Mouse (Mus musculus): ENCODE measurements around the gene Plekhh2.
"Not testable (repeated sequence)": the region's sequence is repeated elsewhere in the genome, so short reads cannot be mapped to it uniquely, and the experiment has no call there.

The Plekhh2 gene

DNA sequence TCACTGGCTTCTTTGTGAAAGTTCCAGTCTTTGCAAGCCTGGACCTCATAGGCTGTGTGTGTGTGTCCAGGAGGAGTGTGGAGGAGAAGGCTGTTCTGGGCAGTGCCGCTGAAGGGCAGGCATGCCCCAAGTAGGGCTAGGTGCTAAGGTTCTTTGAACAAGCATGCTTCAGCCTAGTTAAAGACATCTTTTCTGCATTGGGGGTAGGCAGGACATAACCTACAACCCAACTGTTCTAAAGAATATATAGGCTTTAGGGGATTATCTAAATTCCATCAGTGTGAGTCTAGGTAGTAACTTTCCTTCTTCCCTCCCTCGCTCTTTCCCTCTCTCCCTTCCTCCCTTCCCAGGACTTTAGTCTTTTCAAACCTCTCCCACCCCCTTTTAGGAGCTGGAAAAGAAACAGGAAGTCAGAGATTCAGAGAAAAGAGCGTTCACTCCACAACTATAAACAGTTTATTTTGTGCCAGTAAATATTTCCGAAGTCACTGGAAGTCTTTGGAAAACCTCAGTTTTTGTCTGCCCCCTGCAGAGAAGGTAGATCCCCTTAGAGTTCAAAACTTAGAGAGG is 906 bp downstream of the Plekhh2 start:
- DNase-seq (ENCODE audit: low spot score), result no peak

DNA sequence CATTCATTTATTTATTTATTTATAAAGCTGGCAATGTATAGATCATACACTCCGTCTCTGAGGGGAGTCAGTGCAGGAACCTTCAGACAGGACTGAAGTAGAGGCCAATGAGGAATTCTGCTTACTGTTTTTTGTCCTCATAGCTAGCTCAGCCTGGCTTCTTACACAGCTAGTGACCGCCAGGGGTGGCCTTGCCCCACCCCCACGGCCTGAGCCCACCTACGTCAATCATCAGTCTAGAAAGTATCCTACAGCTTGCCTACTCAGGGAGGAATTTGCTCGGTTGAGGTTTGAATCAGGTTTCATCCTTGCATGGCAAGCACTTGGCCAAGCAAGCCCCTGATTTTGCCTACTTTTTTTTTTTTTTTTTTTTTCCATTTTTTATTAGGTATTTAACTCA is 4.2 kb downstream of the Plekhh2 start:
- no peak for DNase-seq (ENCODE audit: low spot score)

DNA sequence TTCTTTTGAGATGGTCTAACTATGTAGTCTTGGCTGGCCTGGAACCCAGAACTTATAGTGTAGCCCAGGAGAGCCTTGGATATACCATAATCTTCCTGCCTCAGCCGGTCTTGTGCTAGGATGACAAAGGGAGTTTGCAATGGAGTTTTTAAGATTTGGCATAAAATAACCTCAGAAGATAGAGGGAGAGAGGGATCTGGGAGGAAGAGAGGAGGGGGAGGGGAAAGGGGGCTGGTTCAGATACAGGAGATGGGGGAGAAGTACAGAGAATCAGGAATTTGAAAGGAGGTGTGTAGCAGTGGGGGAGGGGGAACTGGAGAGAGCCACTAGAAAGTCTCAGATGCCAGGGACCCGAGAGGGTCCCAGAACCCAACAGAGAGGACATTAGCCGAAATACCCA is 7.7 kb downstream of the Plekhh2 start:
- no peak for DNase-seq (ENCODE audit: low spot score)

GRCm38 (mm10) chr17:84520057-84520456 is 8.4 kb downstream of the Plekhh2 start:
- no peak for DNase-seq (ENCODE audit: low spot score)

DNA sequence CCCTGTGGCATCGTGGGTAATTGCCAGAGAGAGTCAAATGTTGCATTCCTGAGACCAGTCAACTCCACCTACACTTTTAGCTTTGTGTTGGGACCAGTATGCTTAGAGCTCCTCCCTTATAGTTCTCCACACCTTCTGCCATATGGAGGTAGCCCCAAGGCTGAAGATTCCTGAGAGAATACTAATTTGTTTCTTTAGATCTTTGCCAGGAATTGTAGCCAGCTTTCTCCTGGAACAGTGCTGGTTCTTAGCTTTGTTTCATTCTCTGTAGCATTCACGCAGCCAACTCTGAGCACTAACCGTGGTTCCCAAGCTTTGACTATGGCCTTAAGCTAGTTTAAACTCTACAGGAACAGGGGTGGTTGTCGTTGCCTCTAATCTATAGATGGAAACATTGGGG is 17.7 kb downstream of the Plekhh2 start:
- no peak for DNase-seq (ENCODE audit: low spot score)

GRCm38 (mm10) chr17:84530202-84530796 is 18.6 kb downstream of the Plekhh2 start:
- no peak for DNase-seq (ENCODE audit: low spot score)

GRCm38 (mm10) chr17:84532909-84533499 is 21.3 kb downstream of the Plekhh2 start:
- no peak for DNase-seq (ENCODE audit: low spot score)

DNA sequence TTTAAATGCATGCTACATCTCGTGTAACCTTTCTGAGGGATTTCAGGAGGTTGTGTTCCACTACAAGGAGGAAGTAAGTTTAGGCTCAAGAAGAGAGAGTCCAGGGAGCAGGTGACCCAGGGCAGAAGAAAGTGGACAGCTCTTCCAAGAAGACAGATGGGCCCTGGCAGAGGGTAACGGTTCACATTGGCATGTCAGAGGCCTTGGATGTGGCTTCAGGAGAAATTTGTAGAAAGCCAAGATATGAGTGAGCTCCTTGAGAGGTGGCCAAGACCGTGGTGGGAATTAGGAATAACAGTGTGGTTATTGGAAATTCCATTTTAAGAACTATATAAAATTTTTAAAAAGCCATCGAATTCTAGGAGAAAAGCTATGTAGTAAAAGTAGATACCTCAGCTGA is 22.1 kb downstream of the Plekhh2 start:
- no peak for DNase-seq (ENCODE audit: low spot score)

GRCm38 (mm10) chr17:84534632-84535031 is 22.9 kb downstream of the Plekhh2 start:
- no peak for DNase-seq (ENCODE audit: low spot score)

DNA sequence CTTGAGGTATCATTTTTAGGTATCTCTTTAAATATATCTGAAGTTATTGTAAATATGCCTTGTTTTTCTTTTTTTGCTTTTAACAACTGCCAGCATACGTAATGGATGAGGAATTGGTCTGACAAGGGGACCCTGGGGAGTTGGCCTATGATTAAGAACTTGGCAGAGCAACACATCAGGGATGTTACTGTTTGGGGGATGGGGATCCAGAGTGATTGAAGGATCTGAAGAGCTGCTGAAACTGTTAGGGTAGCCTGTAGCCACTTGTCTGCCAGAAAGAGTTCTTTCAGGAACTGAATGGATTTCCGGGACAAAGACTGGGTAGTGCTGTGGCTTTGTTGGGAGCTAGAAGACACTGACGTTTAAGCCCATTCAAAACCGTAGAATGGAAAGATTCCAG is 23.5 kb downstream of the Plekhh2 start:
- DNase-seq (ENCODE audit: low spot score), result no peak

DNA sequence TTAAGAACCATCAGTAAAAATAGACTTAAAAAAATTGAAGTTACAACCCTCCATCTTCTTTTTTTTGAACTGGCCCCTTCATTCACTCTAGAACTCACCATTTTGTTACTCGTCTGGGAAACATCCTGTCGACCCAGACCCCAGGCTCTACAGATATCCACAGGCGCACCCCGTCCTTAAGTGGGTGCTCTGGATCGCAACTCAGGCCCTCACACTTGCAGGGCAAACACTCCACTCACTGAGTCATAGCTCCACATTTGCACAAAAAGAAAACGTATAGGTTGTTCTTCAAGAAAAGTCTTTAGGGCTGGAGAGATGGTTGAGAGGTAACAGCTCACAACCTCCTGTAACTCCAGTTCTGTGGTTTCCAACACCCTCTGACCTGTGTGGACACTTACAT is 25.6 kb downstream of the Plekhh2 start:
- peak; percentile 45 for DNase-seq (ENCODE audit: low spot score)

DNA sequence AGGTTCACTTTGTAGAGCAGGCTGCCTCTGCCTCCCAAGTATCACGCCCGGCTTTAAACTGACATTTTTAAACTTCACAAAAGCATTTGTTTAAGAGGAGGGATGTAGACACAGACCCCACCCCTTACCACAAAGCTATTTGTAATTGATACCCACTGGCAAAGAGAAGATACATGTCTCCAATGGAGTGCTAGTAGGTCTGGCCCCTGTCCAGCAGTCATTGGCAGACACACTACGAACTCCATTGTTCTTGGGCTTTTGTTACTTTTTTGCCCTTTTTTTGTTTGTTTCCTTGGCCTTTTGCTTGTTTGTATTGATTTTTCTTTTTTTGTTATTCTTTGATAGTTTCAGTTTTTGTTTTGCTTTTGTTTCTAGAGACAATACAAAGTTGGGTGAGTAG is 26.3 kb downstream of the Plekhh2 start:
- DNase-seq (ENCODE audit: low spot score), result no peak

- DNase-seq (ENCODE audit: low spot score), result no peak
These were observed 28.9 kb downstream of the Plekhh2 start for GRCm38 (mm10) chr17:84540603-84541002.

DNA sequence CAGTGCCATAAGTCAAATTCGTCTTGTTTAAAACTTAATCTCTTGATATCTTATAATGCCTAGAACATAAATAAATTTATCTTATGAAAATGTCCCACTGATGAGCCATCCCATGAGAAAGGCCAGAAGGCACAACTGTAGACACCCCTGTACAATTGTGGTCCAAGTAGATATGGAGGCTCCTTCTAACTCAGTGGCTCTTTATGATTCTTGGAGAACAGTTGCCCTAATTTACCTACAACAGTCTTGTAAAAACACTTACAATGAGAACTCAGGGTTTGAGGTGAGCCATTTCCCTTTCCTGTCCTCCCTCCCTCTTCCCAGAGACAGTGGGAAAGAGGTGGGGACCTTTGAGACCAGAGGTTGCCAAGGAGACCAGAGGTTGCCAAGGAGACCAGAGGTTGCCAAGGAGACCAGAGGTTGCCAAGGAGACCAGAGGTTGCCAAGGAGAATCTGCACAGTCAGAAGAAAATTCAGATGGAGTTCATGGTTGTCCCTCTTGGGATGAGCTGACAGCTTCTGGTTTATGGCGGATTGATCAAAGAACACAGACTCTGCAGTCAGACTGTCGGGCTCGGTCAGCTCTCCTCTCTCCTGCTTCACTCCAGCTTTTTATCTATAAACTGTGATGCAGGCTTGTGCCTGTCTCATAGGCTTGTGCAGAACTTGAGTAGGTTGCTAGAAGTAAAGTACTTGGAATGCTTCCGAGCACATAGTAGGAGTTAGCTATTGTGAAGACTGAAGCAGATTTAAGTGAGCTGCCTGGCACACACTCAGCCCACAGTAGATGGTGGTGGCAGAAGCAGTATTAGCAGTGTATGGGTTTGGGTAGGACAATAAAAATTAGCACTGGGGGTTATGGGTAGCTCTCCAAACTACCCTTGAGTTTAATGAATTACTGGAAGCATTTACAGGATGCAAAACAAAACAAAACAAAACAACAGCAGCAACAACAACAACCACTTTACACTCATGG is 39.5 kb downstream of the Plekhh2 start:
- DNase-seq (ENCODE audit: low spot score), result no peak

DNA sequence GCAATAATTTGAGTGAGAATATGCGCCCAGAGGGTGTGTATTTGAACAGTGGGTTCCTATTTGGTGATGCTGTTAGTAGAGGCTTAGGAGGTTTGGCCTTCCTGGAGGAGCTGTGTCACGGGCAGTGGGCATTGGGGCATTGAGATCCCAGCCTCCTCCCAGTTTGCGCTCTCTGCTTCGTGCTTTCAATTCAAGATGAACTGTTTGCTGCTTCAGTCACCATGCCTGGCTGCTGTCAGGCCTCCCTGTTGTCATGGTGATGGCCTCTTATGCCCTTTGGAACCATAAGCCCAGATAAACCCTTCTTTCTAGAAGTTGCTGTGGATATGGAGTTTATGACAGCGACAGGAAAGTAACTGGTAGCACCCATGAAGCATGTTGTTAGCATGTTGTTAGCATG is 40.5 kb downstream of the Plekhh2 start:
- DNase-seq (ENCODE audit: low spot score), result no peak

DNA sequence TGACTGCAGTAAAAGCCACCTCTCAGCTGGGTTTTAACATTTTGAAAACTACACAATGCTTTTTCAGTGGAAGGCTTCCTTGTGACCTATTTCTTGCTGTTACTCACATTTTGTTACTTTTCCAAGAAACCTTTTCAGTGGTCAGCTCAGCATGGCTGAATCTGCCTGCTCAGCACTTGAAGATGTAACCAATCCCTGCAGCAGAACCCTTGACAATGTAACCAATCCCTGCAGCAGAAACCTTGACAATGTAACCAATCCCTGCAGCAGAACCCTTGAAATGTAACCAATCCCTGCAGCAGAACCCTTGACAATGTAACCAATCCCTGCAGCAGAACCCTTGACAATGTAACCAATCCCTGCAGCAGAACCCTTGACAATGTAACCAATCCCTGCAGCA is 52.6 kb downstream of the Plekhh2 start:
- not testable (repeated sequence) for DNase-seq (ENCODE audit: low spot score)

DNA sequence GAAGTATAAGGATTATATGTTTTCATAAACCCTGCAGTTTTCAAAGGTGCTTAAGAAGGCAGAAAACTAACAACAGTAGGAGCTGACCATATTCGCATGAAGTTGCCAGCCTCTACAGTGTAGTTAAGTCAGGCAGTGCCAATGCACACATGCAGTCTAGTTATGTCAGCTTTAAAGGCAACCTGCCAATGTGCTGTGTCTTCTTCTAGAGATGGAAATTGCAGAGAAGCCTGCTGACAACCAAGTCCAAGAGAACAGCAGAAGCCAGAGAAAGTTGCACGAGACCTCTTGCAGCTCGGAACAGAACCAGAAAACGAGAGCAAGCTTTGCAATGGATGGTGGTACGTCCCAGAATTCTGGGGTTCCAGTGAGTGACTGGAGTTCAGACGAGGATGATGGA is 54.1 kb downstream of the Plekhh2 start:
- DNase-seq (ENCODE audit: low spot score), result no peak

- DNase-seq (ENCODE audit: low spot score), result no peak
These were observed 55.3 kb downstream of the Plekhh2 start for GRCm38 (mm10) chr17:84566773-84567555.

DNA sequence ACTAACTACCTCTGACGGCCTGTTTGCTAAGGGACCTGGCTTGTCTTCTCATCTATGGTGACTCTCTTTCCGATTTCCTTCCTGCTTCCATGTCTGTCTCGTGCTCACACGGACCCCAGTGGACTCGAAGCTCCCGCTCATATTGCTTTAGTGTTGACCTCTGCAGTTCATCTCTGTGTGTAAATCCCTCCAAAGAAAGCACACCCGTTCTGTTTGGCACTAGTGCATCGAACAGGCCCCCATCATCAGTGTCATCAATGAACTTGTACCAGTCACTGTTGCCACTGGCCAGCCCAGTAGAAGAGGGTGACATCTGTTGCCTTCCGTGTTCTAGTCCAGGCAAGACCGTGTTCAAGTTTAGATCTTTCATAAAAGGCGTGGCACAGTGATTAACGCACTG is 57.1 kb downstream of the Plekhh2 start:
- DNase-seq (ENCODE audit: low spot score), result no peak

- no peak for DNase-seq (ENCODE audit: low spot score)
These were observed 58.1 kb downstream of the Plekhh2 start for GRCm38 (mm10) chr17:84569770-84570169.

- no peak for DNase-seq (ENCODE audit: low spot score)
These were observed 59.9 kb downstream of the Plekhh2 start for GRCm38 (mm10) chr17:84571629-84572028.

DNA sequence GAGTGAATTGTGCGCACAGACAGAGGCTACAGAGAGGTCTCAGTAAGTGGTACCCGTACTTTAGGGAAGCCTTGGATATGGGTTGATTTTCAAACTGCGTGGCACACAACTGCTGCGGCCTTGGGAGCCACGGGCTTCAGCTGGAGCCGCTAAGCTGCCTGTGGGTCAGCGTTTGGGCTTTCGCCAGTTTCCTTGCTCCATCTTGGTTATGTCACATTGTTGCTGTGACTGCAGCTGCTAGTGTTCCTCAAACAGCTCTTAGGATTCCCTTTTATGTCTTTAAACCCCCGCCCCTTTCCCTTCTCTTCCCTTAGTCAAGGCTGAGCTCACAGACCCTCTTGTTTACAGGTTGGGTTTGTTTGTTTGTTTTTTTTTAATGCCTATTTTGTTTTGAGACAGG is 61.6 kb downstream of the Plekhh2 start:
- no peak for DNase-seq (ENCODE audit: low spot score)
